Mouse (Mus musculus): ENCODE results near the gene Wdr4. TPM values are rescaled to one million over a fixed set of nuclear protein-coding genes. Genes with fewer than 3 reads are reported as not detected.
"Not testable (repeated sequence)": the region's sequence is repeated elsewhere in the genome, so short reads cannot be mapped to it uniquely, and the experiment has no call there.

Wdr4 gene
- total RNA-seq, 1 experiment from 2014 or later: 10.9 TPM

GRCm38 (mm10) chr17:31540809-31541459 lies 21.2 kb upstream of the Wdr4 start:
- no peak for ATAC-seq (ENCODE audit: extremely low read depth, insufficient number of reproducible peaks, low FRiP score, poor library complexity, severe bottlenecking)

DNA sequence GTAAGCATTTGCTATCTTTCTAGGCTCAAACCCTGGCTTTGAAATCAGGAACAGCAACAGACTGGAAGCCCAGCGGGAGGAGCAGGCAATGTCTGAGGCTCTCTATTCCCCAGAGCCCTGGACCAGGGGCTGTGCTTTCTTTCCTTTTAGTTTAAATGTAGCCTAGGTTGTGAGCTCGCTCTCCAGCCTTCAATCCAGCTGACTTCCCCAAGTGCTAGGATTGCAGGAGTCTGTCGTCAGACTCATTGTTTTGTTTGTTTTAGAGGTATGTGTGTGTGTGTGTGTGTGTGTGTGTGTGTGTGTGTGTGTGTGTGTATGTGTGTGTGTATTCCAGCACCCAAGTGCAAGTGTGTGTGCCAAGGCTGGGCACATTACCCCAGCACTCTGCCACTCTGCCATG lies 20.3 kb upstream of the Wdr4 start:
- no peak for ATAC-seq (ENCODE audit: extremely low read depth, insufficient number of reproducible peaks, low FRiP score, poor library complexity, severe bottlenecking)

DNA sequence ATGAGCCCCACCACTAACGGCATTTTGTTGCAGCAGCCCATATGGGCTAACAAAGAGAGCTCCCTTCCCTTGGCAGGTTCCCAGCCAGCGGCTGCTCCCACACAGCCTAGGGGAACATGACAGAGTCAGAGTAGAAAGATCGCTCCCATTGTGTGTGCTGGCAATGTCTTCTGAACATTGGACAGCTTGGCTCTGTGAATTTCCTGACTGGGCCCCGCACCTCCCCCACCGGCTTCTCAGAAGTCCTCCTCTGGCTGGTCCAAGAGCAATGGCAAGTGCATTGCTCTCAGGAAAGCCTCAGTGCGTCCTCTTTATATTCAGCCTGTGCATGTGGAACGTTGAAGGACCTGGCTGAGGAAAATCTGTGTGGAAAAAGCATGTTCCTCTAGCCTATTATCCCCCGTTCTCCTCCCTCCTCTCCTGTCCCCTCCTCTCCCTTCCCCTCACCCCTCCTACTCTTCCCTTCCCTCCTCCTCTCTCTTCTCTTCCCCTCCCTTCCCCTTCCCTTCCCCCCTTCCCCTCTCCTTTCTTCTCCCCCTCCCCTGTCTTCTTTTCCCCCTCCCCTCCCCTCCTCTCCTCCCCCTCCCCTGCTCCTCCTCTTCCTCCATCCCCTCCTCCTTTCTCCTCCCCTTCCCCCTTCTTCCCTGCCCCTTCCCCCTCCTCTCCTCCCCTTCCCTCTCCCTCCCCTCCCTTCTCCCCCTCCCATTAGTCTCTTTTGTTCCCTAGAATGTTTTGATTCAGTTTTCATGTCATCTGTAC lies 16.3 kb upstream of the Wdr4 start:
- ATAC-seq (ENCODE audit: extremely low read depth, insufficient number of reproducible peaks, low FRiP score, poor library complexity, severe bottlenecking): no peak

DNA sequence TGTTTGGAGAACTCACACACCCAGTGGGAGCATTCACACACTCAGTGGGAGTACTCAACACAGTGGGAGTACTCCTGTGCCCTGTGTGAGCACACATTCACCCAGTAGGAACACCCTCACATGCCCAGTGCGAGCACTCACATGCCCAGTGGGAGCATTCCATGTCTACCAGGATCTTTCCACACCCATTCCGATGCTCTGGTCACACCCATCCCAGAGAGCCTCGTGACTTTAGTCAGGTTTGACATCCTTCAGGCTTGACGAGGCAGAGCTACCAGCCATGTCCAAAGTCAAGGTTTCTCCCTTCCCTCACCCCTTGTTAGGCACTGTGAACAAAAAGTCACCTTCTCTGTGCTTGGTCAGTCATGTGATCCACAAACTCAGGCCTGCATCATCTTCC lies 15.6 kb upstream of the Wdr4 start:
- ATAC-seq (ENCODE audit: extremely low read depth, insufficient number of reproducible peaks, low FRiP score, poor library complexity, severe bottlenecking): no peak

GRCm38 (mm10) chr17:31532331-31532730 lies 12.6 kb upstream of the Wdr4 start:
- ATAC-seq (ENCODE audit: extremely low read depth, insufficient number of reproducible peaks, low FRiP score, poor library complexity, severe bottlenecking): not testable (repeated sequence)

- no peak for ATAC-seq (ENCODE audit: extremely low read depth, insufficient number of reproducible peaks, low FRiP score, poor library complexity, severe bottlenecking)
These were observed 11.8 kb upstream of the Wdr4 start for GRCm38 (mm10) chr17:31531441-31532158.

GRCm38 (mm10) chr17:31529314-31529713 lies 9.5 kb upstream of the Wdr4 start:
- no peak for ATAC-seq (ENCODE audit: extremely low read depth, insufficient number of reproducible peaks, low FRiP score, poor library complexity, severe bottlenecking)

DNA sequence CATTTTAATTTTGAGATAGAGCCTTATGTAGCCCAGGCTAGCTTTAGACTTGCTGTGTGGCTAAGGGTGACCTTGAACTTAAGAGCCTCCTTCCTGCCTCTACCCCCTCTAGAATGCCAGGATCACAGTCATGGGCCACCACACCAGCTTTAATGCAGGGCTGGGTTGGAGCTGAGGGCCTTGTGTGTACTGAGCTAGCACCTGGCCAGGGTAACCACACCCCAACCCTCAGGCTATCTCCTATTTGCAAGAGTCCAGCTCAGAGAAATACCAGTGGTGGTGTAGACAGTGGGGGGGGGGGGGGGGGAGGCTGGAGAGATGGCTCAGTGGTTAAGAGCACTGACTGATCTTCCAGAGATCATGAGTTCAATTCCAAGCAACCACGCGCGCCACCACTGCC lies 6.0 kb upstream of the Wdr4 start:
- ATAC-seq (ENCODE audit: extremely low read depth, insufficient number of reproducible peaks, low FRiP score, poor library complexity, severe bottlenecking): no peak

DNA sequence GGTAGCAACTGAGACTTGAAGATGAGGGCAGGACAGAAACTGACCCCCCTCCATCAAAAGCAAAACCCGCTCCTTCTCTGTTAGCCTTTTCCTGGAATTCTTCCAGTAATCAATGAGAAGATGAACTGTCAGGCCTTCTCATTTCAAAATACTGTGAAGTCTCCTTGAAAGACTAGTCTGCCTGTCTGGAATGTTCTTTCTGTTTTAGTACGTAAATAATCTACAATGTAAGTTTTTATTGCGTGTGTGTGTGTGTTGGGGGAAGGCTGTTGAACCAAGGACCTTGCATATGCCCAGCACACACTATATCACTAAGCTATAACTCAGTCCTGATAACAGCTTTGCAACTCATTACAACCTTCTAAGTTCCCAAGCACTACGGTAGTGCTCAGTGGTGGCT lies 5.3 kb upstream of the Wdr4 start:
- no peak for ATAC-seq (ENCODE audit: extremely low read depth, insufficient number of reproducible peaks, low FRiP score, poor library complexity, severe bottlenecking)

DNA sequence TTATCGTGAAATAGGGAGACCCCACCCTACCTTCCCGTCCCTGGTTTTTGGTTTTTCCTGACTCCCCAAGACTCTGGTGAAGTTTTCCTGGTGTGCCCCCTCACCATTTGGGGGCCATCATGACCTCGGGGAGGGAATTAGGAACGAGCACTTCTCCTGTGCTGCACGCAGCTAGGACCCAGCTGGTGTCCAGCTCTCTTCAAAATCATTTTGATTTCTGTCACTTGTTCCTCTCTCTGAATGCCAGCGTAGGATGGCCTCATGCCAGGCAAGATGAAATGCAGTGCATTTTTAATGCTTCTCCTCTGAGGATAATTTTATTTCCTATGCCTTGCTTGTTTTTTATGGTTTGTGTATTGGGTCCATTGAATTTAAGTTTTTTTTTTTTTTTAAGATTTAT lies 2.2 kb upstream of the Wdr4 start:
- no peak for ATAC-seq (ENCODE audit: extremely low read depth, insufficient number of reproducible peaks, low FRiP score, poor library complexity, severe bottlenecking)

DNA sequence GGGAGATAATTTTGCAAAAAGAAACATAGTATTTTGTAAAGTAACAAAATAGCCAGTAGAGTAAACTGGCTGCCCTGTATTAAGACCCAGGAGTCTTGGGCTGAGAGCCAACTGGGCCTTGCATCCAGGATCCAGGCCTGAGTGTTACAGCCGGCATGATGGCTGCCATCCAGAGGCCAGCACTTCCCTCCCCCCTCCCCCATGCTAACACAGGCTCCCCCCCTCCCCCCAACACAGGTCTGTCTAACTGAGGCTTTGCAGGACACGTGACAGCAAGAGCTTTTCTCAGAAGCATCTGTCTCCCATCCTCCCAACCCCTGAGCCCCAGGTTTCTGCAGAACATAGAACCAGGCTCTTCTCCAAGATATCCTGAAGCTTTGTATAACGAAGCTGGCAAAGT lies 1.1 kb upstream of the Wdr4 start:
- ATAC-seq (ENCODE audit: extremely low read depth, insufficient number of reproducible peaks, low FRiP score, poor library complexity, severe bottlenecking): no peak

- no peak; the same call in 1 of the 2 replicates for ATAC-seq (ENCODE audit: extremely low read depth, insufficient number of reproducible peaks, low FRiP score, poor library complexity, severe bottlenecking)
These were observed 335 bp downstream of the Wdr4 start for GRCm38 (mm10) chr17:31519344-31519945.

- no peak for ATAC-seq (ENCODE audit: extremely low read depth, insufficient number of reproducible peaks, low FRiP score, poor library complexity, severe bottlenecking)
These were observed 5.1 kb downstream of the Wdr4 start for GRCm38 (mm10) chr17:31514696-31515095.

- ATAC-seq (ENCODE audit: extremely low read depth, insufficient number of reproducible peaks, low FRiP score, poor library complexity, severe bottlenecking): no peak
These were observed 7.2 kb downstream of the Wdr4 start for GRCm38 (mm10) chr17:31512593-31512992.

- peak; percentile 95 for ATAC-seq (ENCODE audit: extremely low read depth, insufficient number of reproducible peaks, low FRiP score, poor library complexity, severe bottlenecking)
These were observed 7.8 kb downstream of the Wdr4 start for GRCm38 (mm10) chr17:31511792-31512495.

DNA sequence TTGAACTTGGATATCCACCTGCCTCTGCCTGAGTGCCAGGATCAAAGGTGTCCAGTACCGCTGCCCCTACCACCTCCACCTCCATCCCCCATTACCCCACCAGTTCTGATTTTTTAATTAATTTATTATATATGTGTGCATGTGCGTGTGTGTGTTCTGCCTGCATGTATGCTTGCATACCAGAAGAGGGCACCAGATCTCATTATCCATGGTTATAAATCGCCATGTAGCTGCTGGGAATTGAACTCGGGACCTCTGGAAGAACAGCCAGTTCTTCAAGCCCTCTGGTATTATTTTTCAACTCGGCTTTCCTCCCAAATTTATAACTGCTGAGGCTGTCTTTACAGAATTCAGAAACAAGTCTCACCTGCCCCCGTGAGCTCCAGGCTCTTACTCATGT lies 8.8 kb downstream of the Wdr4 start:
- no peak for ATAC-seq (ENCODE audit: extremely low read depth, insufficient number of reproducible peaks, low FRiP score, poor library complexity, severe bottlenecking)

DNA sequence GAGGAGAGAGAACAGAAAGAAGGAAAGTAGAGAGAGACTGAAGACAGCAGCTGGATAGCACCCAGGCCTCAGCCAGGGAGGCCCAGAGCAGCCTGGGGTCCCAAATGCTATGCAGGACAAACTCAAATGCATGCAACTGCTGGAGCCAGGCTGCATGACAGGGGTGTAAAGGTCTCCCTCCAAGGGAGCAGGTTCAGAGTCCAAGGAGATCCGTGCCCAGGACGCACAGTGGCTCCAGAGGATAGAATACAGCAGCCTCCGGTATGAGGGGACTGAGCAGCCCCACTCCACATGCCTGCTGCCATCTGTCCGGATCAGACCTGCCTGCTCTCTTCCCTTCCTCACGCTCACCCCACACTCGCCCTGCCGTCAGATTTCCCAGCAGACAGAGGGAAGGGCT lies 13.5 kb downstream of the Wdr4 start:
- ATAC-seq (ENCODE audit: extremely low read depth, insufficient number of reproducible peaks, low FRiP score, poor library complexity, severe bottlenecking): no peak

GRCm38 (mm10) chr17:31505013-31505412 lies 14.8 kb downstream of the Wdr4 start:
- ATAC-seq (ENCODE audit: extremely low read depth, insufficient number of reproducible peaks, low FRiP score, poor library complexity, severe bottlenecking): no peak

GRCm38 (mm10) chr17:31503936-31504335 lies 15.8 kb downstream of the Wdr4 start:
- ATAC-seq (ENCODE audit: extremely low read depth, insufficient number of reproducible peaks, low FRiP score, poor library complexity, severe bottlenecking): no peak

All from neutrophil, adult 5-6 weeks (primary cell).